Mouse (Mus musculus): ENCODE data around the gene Pdlim1. TPM values are rescaled to one million over a fixed set of nuclear protein-coding genes. Genes with fewer than 3 reads are reported as not detected.

Gene Pdlim1
- polyA plus RNA-seq, 1 experiment from 2014 or later = 105 TPM

GRCm38 (mm10) chr19:40278372-40279023 lies 6.9 kb upstream of the Pdlim1 start:
- Histone ChIP-seq H3K36me3 (no peaks in the 10 kb centered on the region), H3K9ac (no peak overlapping the region), H3K4me3 (no peak overlapping the region), H3K27me3 (no peaks in the 10 kb centered on the region), H3K4me2 (replicated peaks) (no peak overlapping the region), H3K27ac (no peak overlapping the region), H3K4me1 (no peaks in the 10 kb centered on the region), H3K9me3 (0 out of 2 replicates have a peak, but pooled peaks cover 3% of the 10 kb centered on the region)
- WGBS = 79% methylated on average over 8 of the region's 8 CpGs
- no peak for ATAC-seq (ENCODE audit: insufficient number of reproducible peaks, insufficient read depth, low FRiP score, low TSS enrichment)

DNA sequence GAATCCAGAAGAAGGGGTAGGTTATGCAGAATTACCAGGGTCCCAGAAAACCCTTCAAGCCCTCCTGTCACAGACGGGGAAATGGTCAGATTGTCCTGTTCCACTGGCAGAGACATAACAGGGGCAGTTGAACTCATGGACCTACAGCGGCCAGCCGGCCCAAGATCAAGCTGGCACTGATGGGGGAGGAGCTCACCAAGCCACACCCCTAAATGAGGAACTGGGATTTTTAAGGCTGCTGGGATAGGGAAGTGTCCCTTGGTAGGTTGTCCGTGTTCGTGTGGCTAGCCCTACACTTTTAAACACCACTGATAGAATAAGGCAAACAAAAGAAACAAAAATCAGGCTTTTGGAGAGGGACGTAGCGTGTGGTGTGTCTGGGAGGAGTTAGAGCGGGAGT lies 5.9 kb upstream of the Pdlim1 start:
- no peak overlapping the region for H3K4me2 ChIP-seq (replicated peaks)
- H3K4me3 ChIP-seq = no peak overlapping the region
- no peak overlapping the region for H3K9ac ChIP-seq
- ATAC-seq (ENCODE audit: insufficient number of reproducible peaks, insufficient read depth, low FRiP score, low TSS enrichment) = no peak
- no peaks in the 10 kb centered on the region for H3K4me1 ChIP-seq
- H3K9me3 ChIP-seq = 0 out of 2 replicates have a peak, but pooled peaks cover 3% of the 10 kb centered on the region
- H3K27me3 ChIP-seq = peaks cover 5% of the 10 kb centered on the region; the same call in 1 of the 2 replicates
- 88% methylated on average over 8 of the region's 8 CpGs for WGBS
- no peak overlapping the region for H3K27ac ChIP-seq
- no peaks in the 10 kb centered on the region for H3K36me3 ChIP-seq

- 77% methylated on average over 14 of the region's 14 CpGs for WGBS
- Histone ChIP-seq H3K4me1 (no peaks in the 10 kb centered on the region), H3K36me3 (no peaks in the 10 kb centered on the region), H3K27me3 (peaks cover 16% of the 10 kb centered on the region), H3K27ac (no peak overlapping the region), H3K4me2 (replicated peaks) (no peak overlapping the region), H3K9me3 (no peaks in the 10 kb centered on the region), H3K9ac (no peak overlapping the region), H3K4me3 (no peak overlapping the region)
- no peak for ATAC-seq (ENCODE audit: insufficient number of reproducible peaks, insufficient read depth, low FRiP score, low TSS enrichment)
Measured at GRCm38 (mm10) chr19:40275401-40276188, 4.0 kb upstream of the Pdlim1 start.

DNA sequence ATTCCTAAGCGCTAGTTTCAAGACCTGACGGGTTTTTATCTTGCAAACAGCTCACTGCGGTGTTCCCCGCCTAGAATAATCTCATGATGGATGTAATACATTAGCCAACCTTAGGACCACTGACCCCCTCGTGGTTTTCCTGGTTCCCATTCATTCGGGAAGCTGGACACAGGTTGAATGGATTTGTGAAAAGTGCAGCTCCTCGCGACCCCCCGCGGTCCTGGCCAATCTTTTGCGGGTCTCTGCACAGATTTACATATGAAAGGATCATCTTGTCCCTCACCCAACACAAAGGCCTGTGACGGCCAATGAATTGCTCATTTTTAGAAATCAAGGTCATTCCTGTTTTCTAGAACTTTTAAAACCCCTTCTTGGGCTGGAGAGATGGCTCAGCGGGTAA lies 1.0 kb upstream of the Pdlim1 start:
- Histone ChIP-seq H3K9me3 (no peaks in the 10 kb centered on the region), H3K36me3 (no peaks in the 10 kb centered on the region), H3K27ac (no peak overlapping the region), H3K4me2 (replicated peaks) (no peak overlapping the region), H3K9ac (no peak overlapping the region), H3K4me3 (no peak overlapping the region), H3K4me1 (no peaks in the 10 kb centered on the region), H3K27me3 (peaks cover 22% of the 10 kb centered on the region)
- 41% methylated on average over 13 of the region's 13 CpGs for WGBS
- ATAC-seq (ENCODE audit: insufficient number of reproducible peaks, insufficient read depth, low FRiP score, low TSS enrichment) = no peak

DNA sequence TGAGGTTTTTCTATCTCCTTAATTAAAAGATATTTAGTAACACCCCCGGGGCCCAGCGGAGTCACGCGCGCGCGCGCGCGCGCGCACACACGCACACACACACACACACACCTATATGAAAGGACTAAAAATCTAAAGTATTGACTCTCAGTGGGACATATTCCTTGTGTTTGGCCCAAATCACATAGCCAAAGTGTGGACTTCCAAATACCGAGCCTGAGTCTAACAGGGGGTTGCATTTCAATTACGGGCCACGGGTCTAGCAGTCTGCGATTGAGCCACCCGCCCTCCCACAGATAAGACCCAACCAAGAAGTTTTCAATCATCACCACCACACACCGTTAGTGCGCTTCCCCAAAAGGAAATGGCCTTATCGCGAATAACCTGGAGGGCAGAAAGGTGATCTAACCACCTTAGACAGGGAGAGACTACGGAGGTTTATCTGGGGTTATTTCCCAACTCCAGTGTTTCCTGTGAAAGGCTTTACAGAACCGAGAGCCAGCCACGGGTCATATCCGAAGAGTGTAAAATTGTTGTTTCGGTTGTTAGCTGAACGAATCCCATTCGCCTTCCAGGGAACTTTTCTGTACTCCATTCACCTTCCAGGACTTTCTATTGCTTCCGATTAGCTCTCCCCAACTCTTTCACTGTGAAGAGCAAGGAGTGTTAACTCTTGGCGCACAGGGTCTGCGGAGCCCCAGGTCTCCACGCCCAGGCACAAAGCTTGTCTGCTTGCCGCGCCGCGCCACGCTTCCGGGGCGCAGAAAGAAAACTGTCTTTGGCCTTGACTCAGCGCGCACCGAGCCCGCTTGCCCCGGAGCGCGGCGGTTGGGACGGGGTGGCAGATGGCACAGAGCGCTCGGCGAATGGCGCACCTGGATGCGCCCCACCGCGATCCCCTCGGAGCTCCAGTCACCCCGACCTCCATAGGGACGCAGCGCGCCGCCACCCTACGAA lies 1.0 kb downstream of the Pdlim1 start:
- Histone ChIP-seq H3K4me2 (replicated peaks) (peak overlapping the region; percentile 95), H3K9me3 (no peaks in the 10 kb centered on the region), H3K27ac (0 out of 2 replicates have a peak overlapping the region, but pooled peaks have one; percentile 46), H3K36me3 (no peaks in the 10 kb centered on the region), H3K9ac (peak overlapping the region; percentile 60), H3K4me3 (peak overlapping the region; percentile 61), H3K27me3 (peaks cover 22% of the 10 kb centered on the region), H3K4me1 (no peaks in the 10 kb centered on the region)
- WGBS = 6% methylated on average over 63 of the region's 63 CpGs
- 0 out of 2 replicates have a peak, but pooled peaks have one; percentile 17 for ATAC-seq (ENCODE audit: insufficient number of reproducible peaks, insufficient read depth, low FRiP score, low TSS enrichment)

GRCm38 (mm10) chr19:40269526-40269925 lies 2.1 kb downstream of the Pdlim1 start:
- H3K27ac ChIP-seq = no peak overlapping the region
- H3K9me3 ChIP-seq = no peaks in the 10 kb centered on the region
- H3K9ac ChIP-seq = no peak overlapping the region
- no peaks in the 10 kb centered on the region for H3K36me3 ChIP-seq
- 66% methylated on average over 5 of the region's 5 CpGs for WGBS
- no peak for ATAC-seq (ENCODE audit: insufficient number of reproducible peaks, insufficient read depth, low FRiP score, low TSS enrichment)
- H3K27me3 ChIP-seq = peaks cover 22% of the 10 kb centered on the region
- H3K4me3 ChIP-seq = no peak overlapping the region
- no peaks in the 10 kb centered on the region for H3K4me1 ChIP-seq
- H3K4me2 ChIP-seq (replicated peaks) = peak overlapping the region; percentile 95

DNA sequence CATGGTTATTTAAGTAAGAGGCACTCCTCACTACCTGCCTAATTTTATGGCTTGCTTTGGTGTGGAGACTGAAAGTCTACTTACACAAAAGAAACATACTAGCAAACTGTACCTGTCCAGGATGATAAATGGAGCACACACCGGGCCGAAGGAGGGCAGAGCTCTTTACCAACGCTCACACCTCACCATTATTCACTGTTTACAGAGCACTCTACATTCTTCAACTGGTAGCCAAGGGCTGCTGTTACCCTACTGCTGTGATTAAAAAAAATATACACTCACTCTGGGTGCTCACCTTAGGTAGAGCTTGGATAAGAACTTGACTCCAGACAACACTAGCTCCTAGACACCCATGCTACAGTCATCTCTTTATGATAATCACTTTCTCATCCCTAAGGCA lies 3.1 kb downstream of the Pdlim1 start:
- no peak overlapping the region for H3K4me3 ChIP-seq
- 84% methylated on average over 3 of the region's 3 CpGs for WGBS
- H3K9ac ChIP-seq = no peak overlapping the region
- peaks cover 22% of the 10 kb centered on the region for H3K27me3 ChIP-seq
- H3K9me3 ChIP-seq = no peaks in the 10 kb centered on the region
- no peaks in the 10 kb centered on the region for H3K36me3 ChIP-seq
- H3K4me2 ChIP-seq (replicated peaks) = no peak overlapping the region
- H3K27ac ChIP-seq = no peak overlapping the region
- H3K4me1 ChIP-seq = no peaks in the 10 kb centered on the region
- ATAC-seq (ENCODE audit: insufficient number of reproducible peaks, insufficient read depth, low FRiP score, low TSS enrichment) = no peak

- no peaks in the 10 kb centered on the region for H3K9me3 ChIP-seq
- WGBS = 89% methylated on average over 1 of the region's 1 CpGs
Measured at GRCm38 (mm10) chr19:40267380-40267779, 4.3 kb downstream of the Pdlim1 start.

GRCm38 (mm10) chr19:40259485-40259884 lies 12.2 kb downstream of the Pdlim1 start:
- Histone ChIP-seq H3K9me3 (peaks cover 4% of the 10 kb centered on the region; the same call in 1 of the 2 replicates), H3K27me3 (no peaks in the 10 kb centered on the region), H3K4me1 (peaks cover 4% of the 10 kb centered on the region; the same call in 1 of the 2 replicates), H3K27ac (no peak overlapping the region), H3K4me2 (replicated peaks) (no peak overlapping the region), H3K4me3 (no peak overlapping the region), H3K36me3 (no peaks in the 10 kb centered on the region), H3K9ac (no peak overlapping the region)
- 84% methylated on average over 1 of the region's 1 CpGs for WGBS
- no peak for ATAC-seq (ENCODE audit: insufficient number of reproducible peaks, insufficient read depth, low FRiP score, low TSS enrichment)

More at GRCm38 (mm10) chr19:40267380-40267779, 4.3 kb downstream of the Pdlim1 start:
- Histone ChIP-seq H3K4me1 (no peaks in the 10 kb centered on the region), H3K4me2 (replicated peaks) (no peak overlapping the region), H3K27ac (no peak overlapping the region), H3K36me3 (no peaks in the 10 kb centered on the region), H3K4me3 (no peak overlapping the region), H3K9ac (no peak overlapping the region), H3K27me3 (peaks cover 16% of the 10 kb centered on the region)
- no peak for ATAC-seq (ENCODE audit: insufficient number of reproducible peaks, insufficient read depth, low FRiP score, low TSS enrichment)

DNA sequence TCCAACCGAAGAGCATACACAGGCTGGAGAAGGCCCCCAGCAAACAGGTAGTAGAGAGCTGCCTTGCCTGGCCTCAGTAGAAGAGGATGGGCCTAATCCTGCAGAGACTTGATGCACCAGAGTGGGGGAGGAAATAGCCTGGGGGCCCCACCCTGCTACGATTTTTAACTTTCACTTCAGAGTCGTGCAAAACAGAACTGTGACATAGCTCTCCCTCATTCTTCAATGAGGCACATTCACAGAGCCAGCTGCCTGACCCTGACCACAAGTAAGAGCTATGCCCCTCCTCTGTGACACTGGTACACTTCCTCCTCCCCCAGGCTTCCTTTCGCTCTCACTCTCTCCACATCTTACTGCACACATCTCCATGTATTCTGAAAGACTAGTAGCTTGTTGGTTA lies 14.2 kb downstream of the Pdlim1 start:
- ATAC-seq (ENCODE audit: insufficient number of reproducible peaks, insufficient read depth, low FRiP score, low TSS enrichment) = no peak
- Histone ChIP-seq H3K36me3 (no peaks in the 10 kb centered on the region), H3K9me3 (peaks cover 4% of the 10 kb centered on the region; the same call in 1 of the 2 replicates), H3K4me2 (replicated peaks) (no peak overlapping the region), H3K27ac (no peak overlapping the region), H3K4me1 (peaks cover 9% of the 10 kb centered on the region), H3K9ac (no peak overlapping the region), H3K27me3 (no peaks in the 10 kb centered on the region), H3K4me3 (no peak overlapping the region)
- 47% methylated on average over 4 of the region's 4 CpGs for whole genome bisulfite sequencing

GRCm38 (mm10) chr19:40256376-40257050 lies 15.1 kb downstream of the Pdlim1 start:
- WGBS = 60% methylated on average over 2 of the region's 2 CpGs
- H3K4me1 ChIP-seq = peaks cover 9% of the 10 kb centered on the region
- H3K36me3 ChIP-seq = no peaks in the 10 kb centered on the region
- H3K27me3 ChIP-seq = no peaks in the 10 kb centered on the region
- H3K27ac ChIP-seq = no peak overlapping the region
- no peak overlapping the region for H3K4me2 ChIP-seq (replicated peaks)
- peaks cover 4% of the 10 kb centered on the region; the same call in 1 of the 2 replicates for H3K9me3 ChIP-seq
- H3K4me3 ChIP-seq = no peak overlapping the region
- ATAC-seq (ENCODE audit: insufficient number of reproducible peaks, insufficient read depth, low FRiP score, low TSS enrichment) = no peak
- no peak overlapping the region for H3K9ac ChIP-seq

Measured in embryonic facial prominence, embryonic 12.5 days (tissue).